Mouse (Mus musculus) bone marrow, adult 2 months (tissue): Measurements from ENCODE around the gene Phb2.

Source experiments
- CTCF ChIP-seq: fragments of 200-500 bp; IDR thresholded peaks from 2 replicates; pipeline ENCODE4 v1.5.1; 2011; ENCODE audit warnings: low read length, control low read depth; ENCODE audit not compliant: control insufficient read depth, insufficient read depth
- POLR2A ChIP-seq: fragments of 200-500 bp; IDR thresholded peaks from 2 replicates; pipeline ENCODE4 v1.6.1; 2011; ENCODE audit warnings: low read depth, mild to moderate bottlenecking, control low read depth, low read length, borderline replicate concordance; ENCODE audit not compliant: control insufficient read depth

- TF ChIP-seq CTCF (peak; percentile 6; the same call in 1 of the 2 replicates), POLR2A (no peak; the same call in none of the 2 replicates)
Measured at GRCm38 (mm10) chr6:124711824-124712782, at the start of gene Phb2, which contains the start of gene Emg1.
